Mouse (Mus musculus): Measurements from ENCODE around the gene Sbpl. TPM values are rescaled to one million over a fixed set of nuclear protein-coding genes. Genes with fewer than 3 reads are reported as not detected.
A peak's percentile ranks its signal among the peaks of the same experiment; 100 is the strongest.

Sbpl gene
- not detected in 2 replicates for polyA plus RNA-seq (2015; fragmentation: Nextera tagmentation; extraction: Ambion mirVana)

GRCm38 (mm10) chr17:23955174-23955573, at the start of gene Sbpl:
Gene Sbpl (minus strand): TSS chr17:23955274.
- 81% methylated on average over 5 of the region's 5 CpGs for WGBS
- Histone ChIP-seq H3K9me3 (no peaks in the 10 kb centered on the region), H3K4me3 (replicated peaks) (no peak within 1 kb of the TSS), H3K4me1 (replicated peaks) (0 out of 2 replicates have a peak, but pooled peaks cover 4% of the 10 kb centered on the region), H3K9ac (replicated peaks) (no peak within 1 kb of the TSS), H3K36me3 (no peaks in the 10 kb centered on the region), H3K4me2 (replicated peaks) (no peak within 1 kb of the TSS), H3K27ac (no peak within 1 kb of the TSS), H3K27me3 (no peaks in the 10 kb centered on the region)
- ATAC-seq, result no peak

DNA sequence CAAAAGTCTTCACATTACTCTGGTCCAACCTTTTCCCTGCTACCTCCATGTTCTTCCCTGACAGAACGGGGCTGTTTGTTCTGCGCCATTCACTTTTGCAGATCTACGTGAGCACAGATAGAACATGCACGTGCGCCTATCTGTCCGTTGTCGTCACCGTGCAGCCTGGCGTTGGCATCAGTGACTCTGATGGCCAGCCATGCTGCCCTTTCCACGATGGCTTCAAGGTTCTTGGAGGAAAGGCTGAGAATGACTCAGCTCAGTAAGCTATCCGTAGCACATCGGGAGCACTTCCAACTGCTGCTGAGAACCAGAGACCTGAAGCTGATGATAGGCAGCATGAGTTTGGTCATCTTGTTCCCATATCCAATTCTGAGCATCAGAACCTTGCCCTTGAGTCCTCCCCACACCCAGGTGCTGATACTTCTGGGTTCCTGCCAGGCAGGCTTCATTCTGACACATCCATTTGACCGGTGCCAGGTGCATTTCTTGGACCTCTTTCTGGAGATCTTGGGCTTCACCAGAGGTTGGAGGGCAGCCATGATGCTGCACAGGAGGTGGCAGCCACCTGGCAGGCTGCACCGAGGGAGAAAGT, 49.1 kb upstream of the Sbpl start:
- Histone ChIP-seq H3K36me3 (no peaks in the 10 kb centered on the region), H3K9ac (replicated peaks) (no peak overlapping the region), H3K4me3 (replicated peaks) (no peak overlapping the region), H3K9me3 (no peaks in the 10 kb centered on the region), H3K4me1 (replicated peaks) (no peaks in the 10 kb centered on the region), H3K27me3 (no peaks in the 10 kb centered on the region; the same call in 1 of the 2 replicates), H3K4me2 (replicated peaks) (no peak overlapping the region), H3K27ac (no peak overlapping the region)
- no peak for ATAC-seq
- whole genome bisulfite sequencing, result 91% methylated on average over 14 of the region's 14 CpGs

- H3K4me2 ChIP-seq (replicated peaks), result no peak overlapping the region
- H3K9ac ChIP-seq (replicated peaks), result no peak overlapping the region
- H3K9me3 ChIP-seq, result no peaks in the 10 kb centered on the region
- ATAC-seq, result no peak
- no peak overlapping the region for H3K27ac ChIP-seq
- no peak overlapping the region for H3K4me3 ChIP-seq (replicated peaks)
- no peaks in the 10 kb centered on the region for H3K36me3 ChIP-seq
- no peaks in the 10 kb centered on the region for H3K4me1 ChIP-seq (replicated peaks)
- H3K27me3 ChIP-seq, result no peaks in the 10 kb centered on the region
- 89% methylated on average over 5 of the region's 5 CpGs for WGBS
Measured at GRCm38 (mm10) chr17:24000404-24000803, 45.3 kb upstream of the Sbpl start.

GRCm38 (mm10) chr17:23998383-23998782, 43.3 kb upstream of the Sbpl start:
- Histone ChIP-seq H3K4me1 (replicated peaks) (0 out of 2 replicates have a peak, but pooled peaks cover 4% of the 10 kb centered on the region), H3K4me3 (replicated peaks) (no peak overlapping the region), H3K36me3 (no peaks in the 10 kb centered on the region), H3K27me3 (peaks cover 11% of the 10 kb centered on the region; the same call in 1 of the 2 replicates), H3K4me2 (replicated peaks) (no peak overlapping the region), H3K9me3 (no peaks in the 10 kb centered on the region), H3K27ac (no peak overlapping the region), H3K9ac (replicated peaks) (no peak overlapping the region)
- no peak for ATAC-seq
- 81% methylated on average over 6 of the region's 6 CpGs for WGBS

DNA sequence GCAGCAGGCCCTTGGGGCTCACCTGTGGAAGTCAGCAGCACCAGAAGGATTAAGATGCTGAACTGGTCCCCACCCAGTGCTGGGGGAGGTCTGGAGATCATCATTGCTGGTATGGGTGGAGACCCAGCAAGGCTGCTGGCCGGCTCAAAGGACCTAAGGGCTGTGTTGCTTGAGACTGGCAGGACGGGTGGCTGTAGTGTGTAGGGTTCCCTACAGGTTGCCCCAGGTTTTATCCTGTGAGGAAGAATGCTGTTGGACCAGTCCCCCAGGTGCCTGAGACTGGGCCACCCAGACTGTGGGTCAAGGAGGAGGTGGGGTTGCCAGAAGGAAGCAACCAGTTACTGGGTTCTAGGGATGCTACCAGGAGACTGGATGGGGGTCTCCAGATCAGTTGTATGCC, 42.8 kb upstream of the Sbpl start, which contains the start of gene Prss22:
Prss22 (minus strand) TSS at position 200 of the 400 bp plus-strand sequence.
- Histone ChIP-seq H3K27ac (no peak within 1 kb of the TSS), H3K9ac (replicated peaks) (no peak within 1 kb of the TSS), H3K4me1 (replicated peaks) (peaks cover 8% of the 10 kb centered on the region; the same call in 1 of the 2 replicates), H3K9me3 (no peaks in the 10 kb centered on the region), H3K27me3 (peaks cover 11% of the 10 kb centered on the region; the same call in 1 of the 2 replicates), H3K4me2 (replicated peaks) (no peak within 1 kb of the TSS), H3K4me3 (replicated peaks) (no peak within 1 kb of the TSS), H3K36me3 (no peaks in the 10 kb centered on the region)
- ATAC-seq, result no peak
- 80% methylated on average over 2 of the region's 2 CpGs for WGBS

- H3K4me3 ChIP-seq (replicated peaks), result no peak overlapping the region
- no peak overlapping the region for H3K27ac ChIP-seq
- 14% methylated on average over 1 of the region's 1 CpGs for WGBS
- ATAC-seq, result no peak
- no peaks in the 10 kb centered on the region for H3K36me3 ChIP-seq
- no peak overlapping the region for H3K9ac ChIP-seq (replicated peaks)
- H3K27me3 ChIP-seq, result peaks cover 11% of the 10 kb centered on the region; the same call in 1 of the 2 replicates
- no peaks in the 10 kb centered on the region for H3K9me3 ChIP-seq
- H3K4me2 ChIP-seq (replicated peaks), result no peak overlapping the region
- H3K4me1 ChIP-seq (replicated peaks), result peaks cover 8% of the 10 kb centered on the region; the same call in 1 of the 2 replicates
Measured at GRCm38 (mm10) chr17:23995421-23995820, 40.3 kb upstream of the Sbpl start.

DNA sequence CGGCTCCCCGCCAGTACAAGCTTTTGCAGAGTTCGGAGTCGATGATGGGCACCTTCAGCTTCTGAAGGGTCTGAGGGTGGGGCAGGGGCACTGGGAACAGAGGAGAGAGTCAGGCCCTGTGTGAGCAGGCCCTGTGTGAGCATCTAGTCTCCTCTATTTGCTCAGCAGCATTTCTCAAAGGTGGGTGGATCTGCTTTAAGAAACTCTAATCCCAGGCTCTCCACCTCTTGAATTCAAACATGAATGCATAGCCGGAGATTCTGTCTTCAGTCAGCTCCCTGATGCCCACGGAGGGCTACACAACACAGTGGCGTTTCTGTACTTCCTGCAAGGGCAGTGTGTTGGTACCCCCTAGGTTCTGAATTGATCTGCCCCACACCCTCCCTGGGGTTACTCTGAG, 39.6 kb upstream of the Sbpl start:
- Histone ChIP-seq H3K27me3 (peaks cover 11% of the 10 kb centered on the region; the same call in 1 of the 2 replicates), H3K9me3 (no peaks in the 10 kb centered on the region), H3K4me2 (replicated peaks) (no peak overlapping the region), H3K9ac (replicated peaks) (no peak overlapping the region), H3K4me1 (replicated peaks) (peaks cover 8% of the 10 kb centered on the region; the same call in 1 of the 2 replicates), H3K27ac (no peak overlapping the region), H3K4me3 (replicated peaks) (no peak overlapping the region), H3K36me3 (no peaks in the 10 kb centered on the region)
- no peak for ATAC-seq
- 69% methylated on average over 7 of the region's 7 CpGs for WGBS

- Histone ChIP-seq H3K4me3 (replicated peaks) (peak overlapping the region; percentile 31), H3K9ac (replicated peaks) (peak overlapping the region; percentile 63), H3K4me1 (replicated peaks) (peaks cover 8% of the 10 kb centered on the region; the same call in 1 of the 2 replicates), H3K9me3 (no peaks in the 10 kb centered on the region), H3K27me3 (peaks cover 11% of the 10 kb centered on the region; the same call in 1 of the 2 replicates), H3K4me2 (replicated peaks) (peak overlapping the region; percentile 59), H3K36me3 (no peaks in the 10 kb centered on the region), H3K27ac (no peak overlapping the region)
- ATAC-seq, result peak; percentile 84
- 11% methylated on average over 31 of the region's 31 CpGs for WGBS
Measured at GRCm38 (mm10) chr17:23993559-23994428, 38.7 kb upstream of the Sbpl start.

- Histone ChIP-seq H3K36me3 (no peaks in the 10 kb centered on the region), H3K4me3 (replicated peaks) (peak overlapping the region; percentile 31), H3K9ac (replicated peaks) (0 out of 2 replicates have a peak overlapping the region, but pooled peaks have one; percentile 23), H3K9me3 (no peaks in the 10 kb centered on the region), H3K27ac (peak overlapping the region; percentile 25; the same call in 1 of the 2 replicates), H3K4me2 (replicated peaks) (peak overlapping the region; percentile 59), H3K27me3 (peaks cover 11% of the 10 kb centered on the region; the same call in 1 of the 2 replicates), H3K4me1 (replicated peaks) (peaks cover 8% of the 10 kb centered on the region; the same call in 1 of the 2 replicates)
- ATAC-seq, result peak; percentile 85
- 74% methylated on average over 9 of the region's 9 CpGs for WGBS
Measured at GRCm38 (mm10) chr17:23992789-23993553, 37.9 kb upstream of the Sbpl start.

- 53% methylated on average over 2 of the region's 2 CpGs for WGBS
- peaks cover 8% of the 10 kb centered on the region; the same call in 1 of the 2 replicates for H3K4me1 ChIP-seq (replicated peaks)
- no peaks in the 10 kb centered on the region for H3K36me3 ChIP-seq
- no peak overlapping the region for H3K4me3 ChIP-seq (replicated peaks)
- ATAC-seq, result no peak
- H3K27ac ChIP-seq, result no peak overlapping the region
- H3K27me3 ChIP-seq, result peaks cover 6% of the 10 kb centered on the region; the same call in 1 of the 2 replicates
- H3K9me3 ChIP-seq, result no peaks in the 10 kb centered on the region
- H3K9ac ChIP-seq (replicated peaks), result no peak overlapping the region
- H3K4me2 ChIP-seq (replicated peaks), result no peak overlapping the region
Measured at GRCm38 (mm10) chr17:23989802-23990201, 34.7 kb upstream of the Sbpl start.

DNA sequence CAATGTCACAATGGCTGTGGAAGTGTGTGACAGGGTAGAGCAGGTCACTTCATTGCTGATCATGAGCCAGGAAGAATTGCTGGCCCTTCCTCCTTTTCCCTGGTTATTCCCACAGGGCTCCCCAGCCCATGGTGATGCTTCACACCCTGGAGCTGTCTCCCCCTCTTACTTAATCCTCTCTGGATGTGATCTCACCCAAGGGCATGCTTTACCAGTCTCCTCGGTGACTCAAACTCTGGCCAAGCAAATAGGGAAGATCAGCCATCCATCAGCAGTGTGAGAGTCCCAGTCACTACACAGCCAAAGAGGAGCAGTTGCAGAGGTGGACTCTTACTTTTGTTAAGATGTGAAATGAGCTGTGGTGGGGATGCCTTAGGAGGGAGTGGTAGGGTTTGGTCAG, 29.9 kb upstream of the Sbpl start:
- Histone ChIP-seq H3K4me1 (replicated peaks) (no peaks in the 10 kb centered on the region), H3K4me3 (replicated peaks) (no peak overlapping the region), H3K9me3 (no peaks in the 10 kb centered on the region), H3K4me2 (replicated peaks) (no peak overlapping the region), H3K27ac (no peak overlapping the region), H3K36me3 (no peaks in the 10 kb centered on the region), H3K9ac (replicated peaks) (no peak overlapping the region), H3K27me3 (no peaks in the 10 kb centered on the region)
- no peak for ATAC-seq
- WGBS, result 89% methylated on average over 1 of the region's 1 CpGs

All from midbrain, embryonic 13.5 days (tissue).